Mouse (Mus musculus) neural tube, embryonic 13.5 days (tissue): ENCODE measurements at regions not wholly inside any gene's neighbourhood (a gene's known extent, or its start where the extent isn't known, plus 50 kb on each side); places are given as distances from the start of the nearest gene placed in this dataset.
"Not testable (repeated sequence)": the region's sequence is repeated elsewhere in the genome, so short reads cannot be mapped to it uniquely, and the experiment has no call there.

ENCODE experiments used
- ATAC-seq: fragments of 200-750 bp; cut with Nextera tagmentation; 2 replicates; pipeline ENCODE4 v1.8.0; 2017; ENCODE audit warnings: low read depth, mild to moderate bottlenecking, moderate TSS enrichment, moderate library complexity
- H3K27ac ChIP-seq: fragments of 300-500 bp; sonication (generic); replicated peaks from 2 replicates; pipeline ENCODE4 v1.5.1; 2015; ENCODE audit warnings: moderate library complexity, mild to moderate bottlenecking, inconsistent platforms
- H3K27me3 ChIP-seq: fragments of 300-500 bp; sonication (generic); 2 replicates; pipeline ENCODE4 v1.6.1; 2015; ENCODE audit warnings: mild to moderate bottlenecking, inconsistent platforms
- H3K36me3 ChIP-seq: fragments of 300-500 bp; sonication (generic); 2 replicates; pipeline ENCODE4 v1.6.1; 2015; ENCODE audit warnings: mild to moderate bottlenecking, inconsistent platforms
- H3K4me1 ChIP-seq: fragments of 300-500 bp; sonication (generic); replicated peaks from 2 replicates; pipeline ENCODE4 v1.6.1; 2015; ENCODE audit warnings: inconsistent platforms
- H3K4me2 ChIP-seq: fragments of 300-500 bp; sonication (generic); 2 replicates; pipeline ENCODE4 v1.6.1; 2015; ENCODE audit warnings: inconsistent platforms, mild to moderate bottlenecking, moderate library complexity
- H3K4me3 ChIP-seq: fragments of 300-500 bp; sonication (generic); 2 replicates; pipeline ENCODE4 v1.5.1; 2015; ENCODE audit warnings: mild to moderate bottlenecking, inconsistent platforms
- H3K9ac ChIP-seq: fragments of 300-500 bp; sonication (generic); 2 replicates; pipeline ENCODE4 v1.6.1; 2015; ENCODE audit warnings: moderate library complexity, mild to moderate bottlenecking, inconsistent platforms
- H3K9me3 ChIP-seq: fragments of 300-500 bp; sonication (generic); 2 replicates; pipeline ENCODE4 v1.6.1; 2016; ENCODE audit warnings: inconsistent platforms
- WGBS: fragments of 180-500 bp; shearing (Covaris S2); methylation state at CpG from one replicate; pipeline ENCODE4 v1.1.7; 2015; 5-methylcytosine and 5-hydroxymethylcytosine counted together

- 40% methylated on average over 1 of the region's 1 CpGs for WGBS
- Histone ChIP-seq H3K4me1 (no peaks in the 10 kb centered on the region), H3K27ac (no peak overlapping the region), H3K9ac (no peak overlapping the region), H3K27me3 (no peaks in the 10 kb centered on the region), H3K9me3 (no peaks in the 10 kb centered on the region), H3K4me2 (no peak overlapping the region), H3K36me3 (no peaks in the 10 kb centered on the region), H3K4me3 (no peak overlapping the region)
- ATAC-seq, result no peak
Observed at GRCm38 (mm10) chr16:23776501-23776900, 114.3 kb downstream of the Sst start.

GRCm38 (mm10) chr16:23758136-23758812, 132.5 kb downstream of the Sst start:
- H3K4me1 ChIP-seq, result no peaks in the 10 kb centered on the region
- no peaks in the 10 kb centered on the region for H3K9me3 ChIP-seq
- no peak overlapping the region for H3K4me3 ChIP-seq
- 85% methylated on average over 7 of the region's 7 CpGs for WGBS
- H3K36me3 ChIP-seq, result no peaks in the 10 kb centered on the region
- H3K4me2 ChIP-seq, result no peak overlapping the region
- H3K9ac ChIP-seq, result no peak overlapping the region
- H3K27ac ChIP-seq, result no peak overlapping the region
- ATAC-seq, result no peak
- H3K27me3 ChIP-seq, result no peaks in the 10 kb centered on the region

- Histone ChIP-seq H3K36me3 (no peaks in the 10 kb centered on the region), H3K27me3 (no peaks in the 10 kb centered on the region), H3K9me3 (no peaks in the 10 kb centered on the region), H3K4me1 (no peaks in the 10 kb centered on the region; the same call in 1 of the 2 replicates), H3K27ac (no peak overlapping the region), H3K4me3 (no peak overlapping the region), H3K4me2 (no peak overlapping the region), H3K9ac (no peak overlapping the region)
- WGBS, result 53% methylated on average over 3 of the region's 3 CpGs
- ATAC-seq, result no peak
Observed at GRCm38 (mm10) chr16:23737026-23737425, 153.7 kb downstream of the Sst start.

GRCm38 (mm10) chr16:23735722-23736121, 155.0 kb downstream of the Sst start:
- Histone ChIP-seq H3K4me2 (no peak overlapping the region), H3K4me1 (no peaks in the 10 kb centered on the region; the same call in 1 of the 2 replicates), H3K9me3 (no peaks in the 10 kb centered on the region), H3K9ac (no peak overlapping the region), H3K27ac (no peak overlapping the region), H3K4me3 (no peak overlapping the region), H3K36me3 (no peaks in the 10 kb centered on the region), H3K27me3 (no peaks in the 10 kb centered on the region)
- no peak for ATAC-seq
- WGBS, result 35% methylated on average over 5 of the region's 5 CpGs

GRCm38 (mm10) chr16:23726562-23726961, 164.2 kb downstream of the Sst start:
- no peak overlapping the region for H3K4me3 ChIP-seq
- no peaks in the 10 kb centered on the region for H3K27me3 ChIP-seq
- no peaks in the 10 kb centered on the region for H3K4me1 ChIP-seq
- no peak overlapping the region for H3K27ac ChIP-seq
- no peak overlapping the region for H3K4me2 ChIP-seq
- ATAC-seq, result no peak
- H3K9me3 ChIP-seq, result no peaks in the 10 kb centered on the region
- H3K36me3 ChIP-seq, result no peaks in the 10 kb centered on the region
- no peak overlapping the region for H3K9ac ChIP-seq
- WGBS, result 82% methylated on average over 4 of the region's 4 CpGs

DNA sequence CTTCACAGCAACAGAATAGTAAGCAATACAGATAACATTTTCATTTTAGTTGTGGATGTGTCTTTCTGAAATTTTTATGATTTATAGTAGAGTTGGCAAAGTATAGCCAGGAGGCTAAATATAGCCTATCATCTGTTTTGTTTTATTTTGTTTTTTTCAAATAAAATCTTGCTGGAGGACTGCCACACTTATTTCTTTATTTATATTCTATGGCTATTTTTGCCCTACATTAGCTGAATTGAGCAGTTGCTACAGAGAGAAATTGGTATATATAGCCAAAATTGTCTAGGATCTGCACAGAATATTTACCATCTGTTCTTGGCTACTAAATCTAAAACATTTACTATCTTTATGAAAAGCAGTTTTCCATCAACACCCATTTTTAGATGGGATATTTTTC, 169.0 kb downstream of the Sst start:
- H3K36me3 ChIP-seq, result no peaks in the 10 kb centered on the region
- H3K4me3 ChIP-seq, result no peak overlapping the region
- H3K27me3 ChIP-seq, result no peaks in the 10 kb centered on the region
- no peaks in the 10 kb centered on the region for H3K4me1 ChIP-seq
- no peak overlapping the region for H3K9ac ChIP-seq
- no peak overlapping the region for H3K4me2 ChIP-seq
- no peak overlapping the region for H3K27ac ChIP-seq
- H3K9me3 ChIP-seq, result no peaks in the 10 kb centered on the region
- no peak for ATAC-seq

DNA sequence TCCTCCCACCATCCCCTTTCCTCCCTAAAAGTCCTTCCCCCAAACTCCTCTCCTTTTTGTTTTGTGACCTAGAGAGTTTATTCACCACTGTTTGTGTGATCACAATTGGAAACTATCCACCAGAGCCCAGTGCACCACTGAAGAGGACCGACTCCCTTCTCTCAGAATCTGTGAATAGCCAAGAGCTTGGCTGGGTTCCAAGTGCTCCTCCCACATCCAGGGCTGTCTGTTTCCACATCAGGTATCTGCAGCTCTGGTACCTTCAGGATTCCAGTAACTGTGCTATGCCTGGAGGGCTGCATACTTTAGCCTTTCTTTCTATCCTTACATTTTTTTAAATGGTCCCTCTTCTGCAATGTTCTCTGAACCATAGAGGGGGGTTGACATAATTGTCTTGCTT, 180.5 kb upstream of the Masp1 start:
- no peak for ATAC-seq
- H3K9ac ChIP-seq, result no peak overlapping the region
- H3K27me3 ChIP-seq, result no peaks in the 10 kb centered on the region
- no peak overlapping the region for H3K4me3 ChIP-seq
- no peak overlapping the region for H3K4me2 ChIP-seq
- H3K27ac ChIP-seq, result no peak overlapping the region
- no peaks in the 10 kb centered on the region for H3K9me3 ChIP-seq
- WGBS, result 36% methylated on average over 1 of the region's 1 CpGs
- no peaks in the 10 kb centered on the region for H3K36me3 ChIP-seq
- H3K4me1 ChIP-seq, result no peaks in the 10 kb centered on the region

DNA sequence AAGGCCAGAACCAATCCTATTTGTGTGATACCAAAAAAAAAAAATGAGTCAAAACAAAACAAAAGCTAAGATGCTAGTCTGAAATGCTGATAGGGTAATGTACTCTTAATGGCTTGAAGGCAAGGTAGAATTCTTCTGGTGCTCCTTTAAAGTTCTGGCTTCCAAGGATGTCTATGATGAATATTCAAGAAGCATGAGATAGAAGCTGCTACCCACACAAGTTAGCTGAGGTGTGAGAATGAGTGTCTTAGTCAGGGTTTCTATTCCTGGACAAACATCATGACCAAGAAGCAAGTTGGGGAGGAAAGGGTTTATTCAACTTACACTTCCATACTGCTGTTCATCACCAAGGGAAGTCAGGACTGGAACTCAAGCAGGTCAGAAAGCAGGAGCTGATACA, 173.6 kb upstream of the Masp1 start:
- H3K4me1 ChIP-seq, ATAC-seq, H3K27ac ChIP-seq, H3K27me3 ChIP-seq, H3K4me3 ChIP-seq, H3K36me3 ChIP-seq, H3K4me2 ChIP-seq, H3K9me3 ChIP-seq, H3K9ac ChIP-seq: not testable (repeated sequence)

DNA sequence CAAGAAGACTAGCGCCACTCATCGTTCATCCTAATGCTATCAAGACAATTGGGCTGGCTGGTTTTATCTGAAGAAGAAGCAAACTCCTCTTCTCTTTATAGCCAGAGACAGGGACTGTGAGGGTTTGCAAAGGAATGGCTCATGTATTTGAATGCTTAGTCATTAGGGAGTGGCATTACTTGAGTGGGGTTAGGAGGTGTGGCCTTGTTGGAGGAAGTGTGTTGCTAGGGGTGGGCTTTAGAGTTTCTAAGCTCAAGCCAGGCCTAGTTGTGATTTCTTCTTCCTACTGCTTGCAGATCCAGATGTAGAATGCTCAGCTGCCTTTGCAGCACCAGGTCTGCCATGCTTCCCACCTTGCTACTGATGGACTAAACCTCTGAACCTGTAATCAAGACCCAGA, 169.4 kb upstream of the Masp1 start:
- no peak overlapping the region for H3K27ac ChIP-seq
- H3K4me3 ChIP-seq, result no peak overlapping the region
- H3K36me3 ChIP-seq, result no peaks in the 10 kb centered on the region
- H3K9me3 ChIP-seq, result no peaks in the 10 kb centered on the region
- no peak overlapping the region for H3K9ac ChIP-seq
- H3K27me3 ChIP-seq, result no peaks in the 10 kb centered on the region
- no peaks in the 10 kb centered on the region for H3K4me1 ChIP-seq
- WGBS, result 100% methylated on average over 2 of the region's 2 CpGs
- no peak overlapping the region for H3K4me2 ChIP-seq
- ATAC-seq, result no peak

DNA sequence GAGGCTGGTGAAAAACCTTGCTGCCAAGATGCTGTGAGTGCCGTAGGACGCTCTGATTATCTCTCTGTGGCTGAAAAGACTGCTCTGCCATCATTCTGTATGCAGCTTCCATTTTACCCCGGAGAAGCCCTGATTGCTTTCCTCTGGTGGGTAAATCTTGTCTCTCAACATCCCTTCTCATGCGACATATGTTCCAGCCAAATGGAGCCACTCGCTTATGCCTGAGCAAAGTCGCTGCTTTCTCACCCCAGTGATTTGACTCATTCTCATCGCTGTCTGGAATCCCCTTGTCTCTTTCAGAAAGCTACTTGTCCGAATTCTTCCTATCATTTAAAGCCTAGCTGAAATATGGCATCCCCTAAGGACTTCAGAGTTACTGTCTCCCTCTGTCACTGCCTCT, 166.2 kb upstream of the Masp1 start:
- Histone ChIP-seq H3K9me3 (no peaks in the 10 kb centered on the region), H3K36me3 (no peaks in the 10 kb centered on the region), H3K4me3 (no peak overlapping the region), H3K27me3 (no peaks in the 10 kb centered on the region), H3K9ac (no peak overlapping the region), H3K27ac (peak overlapping the region; percentile 38; the same call in 1 of the 2 replicates), H3K4me2 (no peak overlapping the region), H3K4me1 (no peaks in the 10 kb centered on the region)
- WGBS, result 74% methylated on average over 8 of the region's 8 CpGs
- no peak for ATAC-seq

DNA sequence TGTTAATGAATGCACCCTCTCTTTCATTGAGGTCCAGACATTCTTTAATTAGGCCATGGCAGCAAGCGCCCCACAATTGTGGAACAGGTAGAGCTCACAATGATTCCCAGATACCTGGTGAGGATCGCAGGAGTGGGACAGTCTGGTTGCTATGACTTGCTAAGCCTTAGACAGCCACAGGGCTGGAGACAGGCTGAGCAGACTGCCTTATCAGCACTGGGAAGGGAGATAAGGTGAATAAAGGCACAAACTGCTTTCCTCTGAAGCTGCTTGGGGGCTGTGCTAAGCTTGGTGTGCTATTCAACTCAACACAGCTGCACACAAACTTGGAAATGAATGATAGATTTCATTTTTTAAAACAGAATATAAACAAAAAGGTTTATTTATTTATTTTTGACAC, 159.8 kb upstream of the Masp1 start:
- WGBS, result 93% methylated on average over 2 of the region's 2 CpGs
- H3K27me3 ChIP-seq, result no peaks in the 10 kb centered on the region
- H3K9me3 ChIP-seq, result no peaks in the 10 kb centered on the region
- H3K4me2 ChIP-seq, result no peak overlapping the region
- no peaks in the 10 kb centered on the region for H3K36me3 ChIP-seq
- no peak overlapping the region for H3K4me3 ChIP-seq
- no peak for ATAC-seq
- H3K27ac ChIP-seq, result no peak overlapping the region
- no peaks in the 10 kb centered on the region for H3K4me1 ChIP-seq
- no peak overlapping the region for H3K9ac ChIP-seq

GRCm38 (mm10) chr16:23672375-23672774, 151.8 kb upstream of the Masp1 start:
- Histone ChIP-seq H3K27me3 (no peaks in the 10 kb centered on the region), H3K4me2 (no peak overlapping the region), H3K4me1 (no peaks in the 10 kb centered on the region), H3K9me3 (no peaks in the 10 kb centered on the region), H3K9ac (no peak overlapping the region), H3K4me3 (no peak overlapping the region), H3K27ac (no peak overlapping the region), H3K36me3 (no peaks in the 10 kb centered on the region)
- 29% methylated on average over 6 of the region's 6 CpGs for WGBS
- ATAC-seq, result no peak

- Histone ChIP-seq H3K4me2 (no peak overlapping the region), H3K9ac (no peak overlapping the region), H3K27ac (no peak overlapping the region; the same call in 1 of the 2 replicates), H3K9me3 (no peaks in the 10 kb centered on the region), H3K36me3 (no peaks in the 10 kb centered on the region), H3K4me1 (no peaks in the 10 kb centered on the region), H3K27me3 (no peaks in the 10 kb centered on the region), H3K4me3 (no peak overlapping the region)
- no peak for ATAC-seq
- WGBS, result 82% methylated on average over 4 of the region's 4 CpGs
Observed at GRCm38 (mm10) chr16:23670161-23670560, 149.5 kb upstream of the Masp1 start.
